Mouse (Mus musculus) brain, embryonic 14.5 days (tissue): ENCODE results near the gene Krt31.

ENCODE experiments used
- CTCF ChIP-seq: fragments of 200-500 bp; IDR thresholded peaks from 2 replicates; pipeline ENCODE4 v1.5.1; 2012; ENCODE audit warnings: inconsistent platforms, mild to moderate bottlenecking, moderate library complexity, borderline replicate concordance; ENCODE audit not compliant: insufficient read depth, insufficient read length; ENCODE audit errors: extremely low read depth
- POLR2A ChIP-seq: fragments of 200-500 bp; IDR thresholded peaks from 2 replicates; pipeline ENCODE4 v1.6.1; 2012; ENCODE audit warnings: mild to moderate bottlenecking, inconsistent platforms, borderline replicate concordance; ENCODE audit not compliant: poor library complexity, insufficient read depth, insufficient read length, severe bottlenecking; ENCODE audit errors: extremely low read depth

- TF ChIP-seq CTCF (no peak), POLR2A (no peak)
These were observed 42.0 kb downstream of the Krt31 start for GRCm38 (mm10) chr11:100008336-100008735.
